Mouse (Mus musculus): ENCODE measurements around the gene Rcor2.

The Rcor2 gene

DNA sequence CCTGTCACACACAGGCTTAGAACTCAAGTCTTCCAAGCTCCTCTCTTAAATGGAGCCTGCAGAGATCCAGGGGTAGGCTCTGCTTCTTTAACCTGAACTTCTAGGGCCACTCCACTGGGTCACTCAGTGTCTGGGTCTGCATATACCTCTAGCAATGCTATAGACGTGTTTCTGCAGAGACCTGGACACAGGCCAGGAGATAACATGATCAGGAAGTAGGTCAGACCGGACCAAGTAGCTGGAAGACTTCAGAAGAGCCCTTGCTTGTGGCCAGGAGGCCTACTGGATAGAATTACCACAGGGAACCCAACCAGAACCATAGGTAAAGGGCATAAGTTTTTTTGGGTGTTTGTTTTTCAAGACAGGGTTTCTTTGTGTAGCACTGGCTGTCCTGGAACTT is 22.6 kb downstream of the Rcor2 start:
- no peak for DNase-seq (ENCODE audit: extremely low read depth, insufficient read length, low spot score)

- DNase-seq (ENCODE audit: extremely low read depth, insufficient read length, low spot score), result no peak
Measured at GRCm38 (mm10) chr19:7291958-7292709, 25.0 kb downstream of the Rcor2 start.

DNA sequence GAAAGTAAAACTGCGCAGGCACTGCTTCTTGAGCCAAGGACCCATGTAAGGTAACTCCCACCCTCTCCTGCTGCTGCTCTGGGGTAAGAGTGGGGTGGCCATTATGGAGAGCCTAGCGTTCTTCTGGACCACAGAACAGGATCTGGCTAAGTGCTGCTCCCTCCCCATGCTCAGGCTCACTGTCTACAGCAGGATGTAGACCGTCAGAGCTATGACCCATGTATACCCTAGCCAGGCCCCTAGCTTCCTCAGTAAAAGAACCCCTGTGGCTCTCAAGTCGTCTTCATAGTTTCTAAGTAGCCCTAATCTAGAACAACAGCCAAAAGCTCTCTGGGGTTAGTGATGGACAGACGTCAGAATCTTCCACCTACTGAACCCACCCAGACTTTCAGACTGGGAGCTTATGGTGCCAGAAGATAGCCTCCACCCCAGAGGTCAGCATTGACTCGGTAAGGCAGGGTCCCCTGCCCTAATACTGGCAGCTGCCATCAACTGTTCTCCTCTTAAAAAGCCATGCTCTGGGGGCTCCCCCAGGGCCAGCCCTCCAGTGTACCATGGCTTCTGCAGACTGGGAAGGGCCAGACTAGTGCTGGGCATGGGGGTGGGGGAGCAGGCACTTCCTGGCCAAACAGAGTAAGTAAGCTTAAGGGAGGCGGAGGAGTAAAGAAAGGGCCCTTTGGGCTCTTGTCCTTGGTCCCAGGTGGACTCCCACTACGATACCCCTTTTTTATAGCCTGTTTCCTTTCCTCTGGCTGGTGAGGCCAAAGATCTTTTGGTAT is 27.2 kb downstream of the Rcor2 start:
- DNase-seq (ENCODE audit: extremely low read depth, insufficient read length, low spot score), result no peak

GRCm38 (mm10) chr19:7295071-7295658 is 28.0 kb downstream of the Rcor2 start:
- DNase-seq (ENCODE audit: extremely low read depth, insufficient read length, low spot score), result peak; percentile 61

GRCm38 (mm10) chr19:7295959-7296358 is 28.8 kb downstream of the Rcor2 start:
- DNase-seq (ENCODE audit: extremely low read depth, insufficient read length, low spot score), result no peak

- no peak for DNase-seq (ENCODE audit: extremely low read depth, insufficient read length, low spot score)
Measured at GRCm38 (mm10) chr19:7299052-7299451, 31.9 kb downstream of the Rcor2 start.

GRCm38 (mm10) chr19:7300078-7300477 is 33.0 kb downstream of the Rcor2 start:
- DNase-seq (ENCODE audit: extremely low read depth, insufficient read length, low spot score), result no peak

DNA sequence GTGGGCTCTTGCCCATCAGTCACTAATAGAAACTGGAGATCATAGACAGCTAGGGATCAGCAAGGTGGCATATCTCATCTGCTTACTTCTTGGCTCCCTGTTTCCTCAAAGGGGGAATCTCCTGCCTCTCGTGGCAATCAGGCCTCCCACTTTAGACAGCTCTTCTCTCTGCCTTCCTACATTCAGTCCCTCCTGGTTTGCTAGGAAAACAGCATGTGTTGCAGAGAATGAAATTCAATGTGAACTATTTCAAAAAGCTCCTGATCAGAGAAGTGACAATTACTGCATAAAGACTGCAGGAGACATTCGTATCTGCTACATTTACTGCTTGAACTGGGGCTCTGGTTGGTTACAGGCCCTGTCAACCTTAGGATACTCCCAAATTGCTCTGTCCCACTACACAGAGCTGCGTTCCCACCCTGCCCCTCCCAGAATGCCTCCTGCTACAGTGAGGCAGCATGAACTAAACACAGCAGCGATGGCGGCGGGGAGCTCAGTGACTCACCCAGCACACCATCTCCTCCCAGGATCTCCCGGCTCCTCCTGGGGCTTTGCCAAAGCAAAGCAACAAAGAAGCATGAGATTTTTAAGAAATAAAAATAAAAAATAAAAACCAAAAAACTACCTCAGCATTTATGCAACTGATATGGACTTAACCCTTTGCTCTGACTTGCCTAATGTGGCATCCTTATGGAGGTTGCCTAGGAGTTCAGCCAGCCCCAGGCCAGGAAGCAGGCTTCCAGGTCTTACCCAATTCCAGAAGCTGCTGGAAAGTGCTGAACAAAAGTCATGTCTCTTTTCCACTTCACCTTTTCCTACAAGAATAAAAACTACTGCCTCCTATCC is 34.7 kb downstream of the Rcor2 start:
- DNase-seq (ENCODE audit: extremely low read depth, insufficient read length, low spot score), result peak; percentile 66

DNA sequence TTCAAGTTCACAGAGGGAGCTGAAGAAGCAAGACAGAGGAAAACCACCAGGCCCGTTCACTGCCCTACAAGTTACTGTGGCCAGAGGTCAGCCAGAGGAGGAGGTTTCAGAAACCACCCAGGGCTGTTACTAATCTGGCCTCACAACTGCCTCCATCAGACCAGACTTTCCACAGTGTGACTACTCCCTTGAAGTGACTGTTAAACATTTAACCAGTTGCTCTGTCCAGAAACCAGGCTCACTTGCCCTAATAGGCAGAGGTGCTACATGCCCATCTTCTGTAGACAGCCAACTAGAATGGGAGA is 35.3 kb downstream of the Rcor2 start:
- DNase-seq (ENCODE audit: extremely low read depth, insufficient read length, low spot score), result no peak

- DNase-seq (ENCODE audit: extremely low read depth, insufficient read length, low spot score), result no peak
Measured at GRCm38 (mm10) chr19:7303796-7304195, 36.7 kb downstream of the Rcor2 start.

GRCm38 (mm10) chr19:7304801-7305200 is 37.7 kb downstream of the Rcor2 start:
- DNase-seq (ENCODE audit: extremely low read depth, insufficient read length, low spot score), result no peak

DNA sequence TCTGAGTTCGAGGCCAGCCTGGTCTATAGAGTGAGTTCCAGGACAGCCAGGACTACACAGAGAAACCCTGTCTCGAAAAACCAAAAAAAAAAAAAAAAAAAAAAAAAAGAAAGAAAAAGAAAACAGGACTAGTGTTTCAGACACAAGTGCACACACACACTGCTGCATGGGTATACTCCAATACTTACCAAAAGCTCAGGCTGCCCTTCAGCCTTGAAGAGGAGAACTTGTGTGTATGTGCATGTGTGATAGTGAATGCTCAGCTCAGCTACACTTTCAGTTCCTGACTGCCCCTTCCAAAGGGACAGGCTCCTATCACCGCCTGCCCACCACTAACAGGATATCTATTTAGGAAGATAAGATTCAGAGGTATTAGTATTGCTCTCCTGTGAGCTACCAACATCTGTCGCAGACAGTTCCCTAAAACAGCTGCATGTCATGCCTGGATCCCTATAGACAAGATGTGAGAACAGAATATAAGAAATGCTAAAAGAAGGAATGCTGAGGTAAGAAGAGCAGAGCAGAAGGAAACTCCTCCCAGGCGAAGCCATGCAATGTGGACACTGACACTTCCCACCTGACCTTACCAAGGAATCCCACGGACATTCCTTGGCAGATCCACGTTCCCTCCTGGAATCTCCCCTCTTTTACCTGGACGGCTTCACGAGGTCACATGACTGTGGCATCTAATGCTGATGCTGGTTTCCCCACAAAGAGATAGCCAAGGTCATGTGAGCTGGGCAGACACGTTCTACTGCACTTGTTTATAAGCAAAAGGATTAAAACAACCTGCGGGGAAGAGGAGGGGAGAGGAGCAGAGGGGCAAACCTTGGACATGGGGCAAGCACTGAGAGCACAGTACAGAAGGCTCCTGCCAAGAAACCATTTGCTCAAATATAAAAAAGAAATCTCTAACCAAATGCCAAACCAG is 38.5 kb downstream of the Rcor2 start:
- DNase-seq (ENCODE audit: extremely low read depth, insufficient read length, low spot score), result no peak

DNA sequence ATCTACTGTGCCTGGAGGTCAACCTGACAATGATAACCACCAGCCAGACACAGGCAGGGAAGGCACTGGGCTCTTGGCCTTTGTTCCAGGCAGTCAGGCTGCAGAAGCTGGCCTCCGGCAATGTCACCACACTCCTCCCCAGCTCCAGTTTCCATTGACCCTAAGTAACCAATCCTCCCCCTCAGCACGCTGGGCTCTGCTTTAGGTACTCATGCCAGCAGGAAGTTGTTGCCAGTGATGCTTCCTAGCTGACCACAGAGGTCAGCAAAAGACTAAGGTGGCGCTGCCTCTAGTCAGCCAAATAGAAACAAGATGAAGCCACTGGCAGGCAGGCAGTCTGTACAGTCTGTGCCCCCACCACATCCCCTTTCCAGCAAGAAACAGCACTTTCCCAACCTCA is 39.8 kb downstream of the Rcor2 start:
- peak; percentile 39 for DNase-seq (ENCODE audit: extremely low read depth, insufficient read length, low spot score)

DNA sequence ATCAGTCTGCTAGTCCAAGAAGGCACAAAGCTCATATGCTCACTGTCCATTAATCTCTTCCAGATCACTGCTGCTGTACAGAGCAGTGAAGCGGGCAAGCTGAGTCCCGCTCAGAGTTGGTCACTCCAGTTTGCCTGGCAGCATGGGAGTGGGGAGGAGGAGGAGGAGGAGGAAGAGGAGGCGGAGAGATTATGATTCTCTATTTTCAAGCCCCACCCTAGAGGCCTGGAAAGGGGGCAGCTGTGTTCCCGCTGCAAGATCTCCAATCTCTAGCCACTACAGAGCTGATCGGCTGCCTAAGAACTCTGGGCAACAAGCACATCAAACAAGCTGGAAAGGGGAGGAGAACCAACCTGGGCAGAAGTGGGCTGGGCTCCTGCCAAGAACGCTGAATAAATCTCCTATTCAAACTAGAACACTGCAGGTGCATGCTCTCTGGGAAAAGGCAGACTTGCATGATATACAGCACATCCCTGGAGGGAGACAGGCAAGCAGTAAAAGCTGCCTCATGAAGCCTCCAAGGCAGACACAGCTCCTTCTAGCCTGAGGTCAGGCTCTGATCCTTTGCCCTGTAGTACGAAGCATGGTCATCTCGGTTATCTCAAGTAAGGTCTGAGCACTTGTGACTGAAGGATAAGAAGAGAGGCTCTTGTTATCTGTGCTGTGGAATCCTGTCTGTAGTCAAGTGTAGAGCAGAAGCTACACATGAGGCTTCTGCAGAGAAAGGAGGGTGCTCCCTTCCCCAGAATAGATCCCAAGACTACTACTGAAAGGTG is 41.1 kb downstream of the Rcor2 start:
- no peak for DNase-seq (ENCODE audit: extremely low read depth, insufficient read length, low spot score)

DNA sequence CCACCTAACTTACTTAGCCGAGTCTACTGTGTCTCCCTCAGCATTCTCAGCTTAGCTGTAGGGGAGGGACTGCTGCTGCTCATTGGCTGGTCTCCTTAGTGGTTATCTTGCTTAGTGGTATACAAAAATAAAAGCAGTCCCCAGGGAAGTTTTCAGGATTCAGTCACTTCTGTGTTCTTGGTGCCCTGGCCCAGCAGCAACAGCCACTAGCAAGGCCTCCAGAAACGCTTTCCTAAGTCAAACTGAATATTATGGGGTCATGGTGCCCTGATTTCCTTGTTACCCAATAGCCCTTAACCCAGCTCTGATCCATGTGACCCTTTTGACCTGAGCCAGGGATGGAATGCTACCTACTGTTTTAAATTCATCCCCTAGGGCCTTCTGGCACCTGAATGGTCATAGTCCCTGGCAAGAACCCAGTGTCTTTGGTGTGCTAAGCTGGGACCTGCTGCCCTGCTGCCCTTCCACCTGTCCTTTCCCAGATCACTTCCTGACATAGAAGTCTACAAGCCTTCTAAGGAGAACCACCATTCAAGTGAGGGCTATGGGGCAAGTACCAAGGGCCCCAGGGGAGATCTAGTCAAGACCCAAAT is 42.7 kb downstream of the Rcor2 start:
- no peak for DNase-seq (ENCODE audit: extremely low read depth, insufficient read length, low spot score)

GRCm38 (mm10) chr19:7310704-7311103 is 43.6 kb downstream of the Rcor2 start:
- DNase-seq (ENCODE audit: extremely low read depth, insufficient read length, low spot score), result peak; percentile 42

DNA sequence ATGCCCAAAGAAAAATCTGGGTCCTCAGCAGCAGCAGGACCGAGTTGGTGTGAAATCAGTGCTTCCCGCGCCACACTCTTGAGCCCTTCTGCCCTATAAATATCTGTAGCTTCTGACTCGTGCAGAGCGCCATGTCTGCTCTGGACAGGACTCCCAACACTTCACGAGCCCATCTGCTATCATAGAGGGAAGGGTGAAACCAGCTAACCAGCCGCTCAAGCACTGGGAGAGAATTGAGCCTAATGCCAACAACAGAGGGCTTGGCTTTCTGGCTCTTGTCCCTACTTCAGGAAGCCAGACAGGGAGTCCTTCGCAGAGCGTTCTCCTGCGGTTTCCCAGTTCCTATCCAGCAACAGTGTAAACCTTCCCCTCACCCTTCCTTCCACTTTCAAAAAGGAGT is 44.2 kb downstream of the Rcor2 start:
- no peak for DNase-seq (ENCODE audit: extremely low read depth, insufficient read length, low spot score)

GRCm38 (mm10) chr19:7313660-7314059 is 46.5 kb downstream of the Rcor2 start:
- no peak for DNase-seq (ENCODE audit: extremely low read depth, insufficient read length, low spot score)

All from 3134 (cell line).